In the genomic region with DNA sequence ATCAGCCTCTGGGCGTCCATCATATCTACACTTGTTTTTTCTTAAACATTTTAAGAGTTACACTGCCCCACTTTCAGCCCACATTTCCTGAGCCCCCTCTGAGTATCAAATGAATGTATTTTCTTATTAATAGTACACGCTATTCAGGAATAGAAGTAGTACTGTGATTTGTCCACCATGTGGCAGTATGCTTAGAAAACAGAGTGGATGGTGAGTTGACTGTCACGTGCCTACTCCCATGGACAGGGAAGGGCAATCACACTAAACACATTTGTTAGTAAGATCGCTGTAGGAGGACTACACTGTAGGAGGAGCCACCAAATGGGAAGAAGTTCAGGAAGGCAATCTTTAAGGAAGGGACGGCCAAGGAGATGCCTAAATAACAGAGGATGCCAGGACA, we compare ENCODE assay signal across 15 mouse cellular contexts. TPM values are rescaled to one million over a fixed set of nuclear protein-coding genes. Genes with fewer than 3 reads are reported as not detected.
DNase-seq lines count a peak whose midpoint lies in the region; ATAC-seq and TF ChIP-seq lines count a peak whose summit lies in the region.
"Had no signal": no experiment of that assay in that cellular context is flagged by ENCODE, and none has a peak within 500 bp of the region (broad histone marks: within the 10 kb centered on the region; RNA-seq: fewer than 3 reads in every experiment).

No protein-coding gene starts in this region.

- TF ChIP-seq POLR2A in cerebellum, adult 2 months (IDR thresholded peaks at IDR 0.05; ENCODE audit: borderline replicate concordance, insufficient read depth, low read length), result no peak

- ATAC-seq in kidney, postnatal 0 days (replicated peaks; ENCODE audit: low FRiP score, low read depth), result no peak
- no peak for ATAC-seq in kidney, embryonic 14.5 days (ENCODE audit: low FRiP score, low TSS enrichment)
- ATAC-seq in common myeloid progenitor, adult 5-6 weeks (replicated peaks; ENCODE audit: low read depth, poor library complexity, severe bottlenecking), result peak; percentile 87

- H3K9me3 ChIP-seq in kidney, postnatal 0 days (replicated peaks; ENCODE audit: low read length), result no peaks in the 10 kb centered on the region
- no peaks in the 10 kb centered on the region for H3K9me3 ChIP-seq in kidney, embryonic 14.5 days (ENCODE audit: control insufficient read depth, low read length)
- H3K9me3 ChIP-seq: limb, embryonic 10.5 days had no signal

- H3K36me3 ChIP-seq in kidney, postnatal 0 days (ENCODE audit: insufficient read depth, low read length), result no peaks in the 10 kb centered on the region
- H3K36me3 ChIP-seq in kidney, embryonic 14.5 days (ENCODE audit: control insufficient read depth, insufficient read depth, low read length), result no peaks in the 10 kb centered on the region
- H3K36me3 ChIP-seq: limb, embryonic 10.5 days had no signal

- 37% methylated on average over 5 of the region's 5 CpGs for WGBS in kidney, postnatal 0 days
- 39% methylated on average over 5 of the region's 5 CpGs for WGBS in kidney, embryonic 14.5 days
- WGBS in cerebellum, adult 2 months, result 47% methylated on average over 5 of the region's 5 CpGs

- no peak overlapping the region for H3K9ac ChIP-seq in kidney, postnatal 0 days (ENCODE audit: low read depth, low read length)
- H3K9ac ChIP-seq in kidney, embryonic 14.5 days (ENCODE audit: low read depth, low read length), result no peak overlapping the region

- peak; percentile 63 for TF ChIP-seq CTCF in kidney, postnatal 0 days (IDR thresholded peaks at IDR 0.05; ENCODE audit: low read depth)
- no peak for TF ChIP-seq CTCF in cerebellum, adult 2 months (IDR thresholded peaks at IDR 0.05; ENCODE audit: borderline replicate concordance, insufficient read depth, low read depth, low read length)

- H3K27me3 ChIP-seq in kidney, postnatal 0 days (ENCODE audit: insufficient read depth, low read length), result no peaks in the 10 kb centered on the region
- H3K27me3 ChIP-seq in kidney, embryonic 14.5 days (ENCODE audit: control insufficient read depth, insufficient read depth, low read length), result no peaks in the 10 kb centered on the region
- no peaks in the 10 kb centered on the region for H3K27me3 ChIP-seq in cerebellum, adult 2 months (ENCODE audit: control insufficient read depth, insufficient read depth, low read length)

- H3K4me3 ChIP-seq in kidney, postnatal 0 days (replicated peaks; ENCODE audit: low read depth, low read length), result no peak overlapping the region
- H3K4me3 ChIP-seq in kidney, embryonic 14.5 days (ENCODE audit: low read length), result no peak overlapping the region
- H3K4me3 ChIP-seq in cerebellum, adult 2 months (replicated peaks; ENCODE audit: insufficient read depth, low read depth, low read length), result no peak overlapping the region
- H3K4me3 ChIP-seq: limb, embryonic 10.5 days had no signal

- H3K27ac ChIP-seq in kidney, postnatal 0 days, result no peak overlapping the region
- H3K27ac ChIP-seq in kidney, embryonic 14.5 days (ENCODE audit: low read depth, low read length), result no peak overlapping the region
- no peak overlapping the region for H3K27ac ChIP-seq in cerebellum, adult 2 months (ENCODE audit: insufficient read depth, low read length)
- H3K27ac ChIP-seq: limb, embryonic 10.5 days had no signal

- no peaks in the 10 kb centered on the region for H3K4me1 ChIP-seq in kidney, postnatal 0 days (replicated peaks; ENCODE audit: insufficient read depth, low read length)
- no peaks in the 10 kb centered on the region for H3K4me1 ChIP-seq in kidney, embryonic 14.5 days (ENCODE audit: control insufficient read depth, insufficient read depth, low read length)
- no peaks in the 10 kb centered on the region for H3K4me1 ChIP-seq in cerebellum, adult 2 months (ENCODE audit: control insufficient read depth, insufficient read depth, low read length)

- DNase-seq in adrenal gland, postnatal 14 days, result peak; percentile 21
- no peak for DNase-seq in adrenal gland, postnatal 4 days (ENCODE audit: low spot score in 2 of 2)
- DNase-seq in kidney, postnatal 0 days (ENCODE audit: low spot score), result peak; percentile 44
- peak; percentile 23 for DNase-seq in A20 (ENCODE audit: low read depth, low spot score)
- DNase-seq in cerebellum, adult 2 months, result no peak
- DNase-seq in kidney, adult 11 months, result no peak
- DNase-seq: cerebellum, adult 8-10 months; gastrocnemius, postnatal 14 days; kidney, postnatal 36 days had no signal

- no peak overlapping the region for H3K4me2 ChIP-seq in kidney, postnatal 0 days (ENCODE audit: low read length)
- H3K4me2 ChIP-seq in kidney, embryonic 14.5 days (replicated peaks; ENCODE audit: low read depth, low read length), result no peak overlapping the region

RNA-seq across cellular contexts. Expression of gene Bpifb1, which starts 3.1 kb away (rescaled TPM):
- not detected in 2 replicates for total RNA-seq in adrenal gland, postnatal 14 days (2021)
- under 1 TPM; 0.11 to 0.25 TPM for total RNA-seq in adrenal gland, postnatal 4 days (2021)
- 0.14 TPM in 1 of 2 replicates, not detected in the other for polyA plus RNA-seq in kidney, postnatal 0 days (2015; fragmentation: Nextera tagmentation; extraction: Ambion mirVana)
- not detected in 2 replicates for polyA plus RNA-seq in kidney, embryonic 14.5 days (2014; fragmentation: Nextera tagmentation; extraction: Ambion mirVana)
- not detected in 2 replicates for total RNA-seq in common myeloid progenitor, adult 5-6 weeks (2017)
- not detected in 2 replicates for polyA plus RNA-seq in cerebellum, adult 2 months (2012; rRNA removed)
- total RNA-seq: gastrocnemius, postnatal 14 days; megakaryocyte, adult 5-6 weeks had no signal
- polyA plus RNA-seq: limb, embryonic 10.5 days; neural tube, embryonic 11.5 days had no signal

RNA-seq across cellular contexts. Expression of gene Bpifa5, which starts 25.1 kb away (rescaled TPM):
- not detected in 2 replicates for total RNA-seq in adrenal gland, postnatal 14 days (2021)
- total RNA-seq in adrenal gland, postnatal 4 days (2021), result not detected
- polyA plus RNA-seq in kidney, postnatal 0 days (2015; fragmentation: Nextera tagmentation; extraction: Ambion mirVana), result not detected in 2 replicates
- polyA plus RNA-seq in kidney, embryonic 14.5 days (2014; fragmentation: Nextera tagmentation; extraction: Ambion mirVana), result not detected in 2 replicates
- not detected in 2 replicates for total RNA-seq in common myeloid progenitor, adult 5-6 weeks (2017)
- 0.88 and 0.90 TPM in 2 replicates for polyA plus RNA-seq in cerebellum, adult 2 months (2012; rRNA removed)
- total RNA-seq: gastrocnemius, postnatal 14 days; heart, postnatal 25 days; megakaryocyte, adult 5-6 weeks had no signal
- polyA plus RNA-seq: limb, embryonic 10.5 days; neural tube, embryonic 11.5 days had no signal

RNA-seq across cellular contexts. Expression of gene Bpifb5, which starts 36.1 kb away (rescaled TPM):
- 0.45 TPM in 1 of 2 replicates, not detected in the other for total RNA-seq in adrenal gland, postnatal 14 days (2021)
- not detected for total RNA-seq in adrenal gland, postnatal 4 days (2021)
- polyA plus RNA-seq in kidney, postnatal 0 days (2015; fragmentation: Nextera tagmentation; extraction: Ambion mirVana), result 1.2 and 1.5 TPM in 2 replicates
- polyA plus RNA-seq in kidney, embryonic 14.5 days (2014; fragmentation: Nextera tagmentation; extraction: Ambion mirVana), result 0.66 and 1.1 TPM in 2 replicates
- not detected in 2 replicates for total RNA-seq in common myeloid progenitor, adult 5-6 weeks (2017)
- 0.08 and 0.21 TPM in 2 replicates for polyA plus RNA-seq in cerebellum, adult 2 months (2012; rRNA removed)
- total RNA-seq: gastrocnemius, postnatal 14 days; heart, postnatal 25 days; megakaryocyte, adult 5-6 weeks had no signal
- polyA plus RNA-seq: neural tube, embryonic 11.5 days had no signal

RNA-seq across cellular contexts. Expression of gene Bpifa1, which starts 44.8 kb away (rescaled TPM):
- total RNA-seq in adrenal gland, postnatal 14 days (2021), result not detected in 2 replicates
- not detected for total RNA-seq in adrenal gland, postnatal 4 days (2021)
- polyA plus RNA-seq in kidney, postnatal 0 days (2015; fragmentation: Nextera tagmentation; extraction: Ambion mirVana), result not detected in 2 replicates
- polyA plus RNA-seq in kidney, embryonic 14.5 days (2014; fragmentation: Nextera tagmentation; extraction: Ambion mirVana), result not detected in 2 replicates
- total RNA-seq in common myeloid progenitor, adult 5-6 weeks (2017), result not detected in 2 replicates
- polyA plus RNA-seq in cerebellum, adult 2 months (2012; rRNA removed), result not detected in 2 replicates
- total RNA-seq: gastrocnemius, postnatal 14 days; heart, postnatal 25 days; megakaryocyte, adult 5-6 weeks had no signal
- polyA plus RNA-seq: limb, embryonic 10.5 days; neural tube, embryonic 11.5 days had no signal

RNA-seq across cellular contexts. Expression of gene Bpifa3, which starts 57.3 kb away (rescaled TPM):
- not detected in 2 replicates for total RNA-seq in adrenal gland, postnatal 14 days (2021)
- not detected for total RNA-seq in adrenal gland, postnatal 4 days (2021)
- not detected in 2 replicates for polyA plus RNA-seq in kidney, postnatal 0 days (2015; fragmentation: Nextera tagmentation; extraction: Ambion mirVana)
- not detected in 2 replicates for polyA plus RNA-seq in kidney, embryonic 14.5 days (2014; fragmentation: Nextera tagmentation; extraction: Ambion mirVana)
- total RNA-seq in common myeloid progenitor, adult 5-6 weeks (2017), result not detected in 2 replicates
- not detected in 2 replicates for polyA plus RNA-seq in cerebellum, adult 2 months (2012; rRNA removed)
- total RNA-seq: gastrocnemius, postnatal 14 days; heart, postnatal 25 days; megakaryocyte, adult 5-6 weeks had no signal
- polyA plus RNA-seq: limb, embryonic 10.5 days; neural tube, embryonic 11.5 days had no signal

Comparison
In these comparisons a context has a peak if more than half of its experiments do, and no peak if none do; other contexts are left out.
1. DNase-seq: peak in adrenal gland, postnatal 14 days (single experiment), kidney, postnatal 0 days (single experiment) and A20 (single experiment); none in adrenal gland, postnatal 4 days (0 of 2), cerebellum, adult 2 months (0 of 2) and kidney, adult 11 months (single experiment).